Mouse (Mus musculus): ENCODE results near the gene Tdpoz3. TPM values are rescaled to one million over a fixed set of nuclear protein-coding genes. Genes with fewer than 3 reads are reported as not detected.
"Not testable (repeated sequence)": the region's sequence is repeated elsewhere in the genome, so short reads cannot be mapped to it uniquely, and the experiment has no call there.

The Tdpoz3 gene
- not detected in 2 replicates for polyA plus RNA-seq (2015; fragmentation: Nextera tagmentation; extraction: Ambion mirVana)

- not testable (repeated sequence) for H3K36me3 ChIP-seq; ATAC-seq (ENCODE audit: low read depth); H3K27ac ChIP-seq (replicated peaks); H3K4me2 ChIP-seq; H3K9ac ChIP-seq; H3K4me1 ChIP-seq (replicated peaks); H3K27me3 ChIP-seq; H3K4me3 ChIP-seq; H3K9me3 ChIP-seq
- WGBS, result 77% methylated on average over 1 of the region's 1 CpGs
Measured at GRCm38 (mm10) chr3:93825720-93826119, at the start of gene Tdpoz3. Gene Tdpoz3 (plus strand): TSS chr3:93826020.

- H3K27ac ChIP-seq (replicated peaks); H3K4me1 ChIP-seq (replicated peaks); ATAC-seq (ENCODE audit: low read depth): not testable (repeated sequence)
Measured at GRCm38 (mm10) chr3:93796098-93796497, 29.7 kb upstream of the Tdpoz3 start, which contains the start of gene Tdpoz4. Gene Tdpoz4 (plus strand): TSS chr3:93796398.

GRCm38 (mm10) chr3:93813341-93813740, 12.5 kb upstream of the Tdpoz3 start:
- not testable (repeated sequence) for H3K9me3 ChIP-seq; H3K36me3 ChIP-seq; H3K27ac ChIP-seq (replicated peaks); H3K4me2 ChIP-seq; H3K4me3 ChIP-seq; H3K9ac ChIP-seq; H3K27me3 ChIP-seq; ATAC-seq (ENCODE audit: low read depth); H3K4me1 ChIP-seq (replicated peaks)

More at GRCm38 (mm10) chr3:93796098-93796497, 29.7 kb upstream of the Tdpoz3 start, which contains the start of gene Tdpoz4:
- H3K36me3 ChIP-seq, H3K9ac ChIP-seq, H3K9me3 ChIP-seq, H3K4me3 ChIP-seq, H3K27me3 ChIP-seq, H3K4me2 ChIP-seq: not testable (repeated sequence)

GRCm38 (mm10) chr3:93858957-93859356, 33.1 kb downstream of the Tdpoz3 start:
- not testable (repeated sequence) for H3K4me2 ChIP-seq; H3K9ac ChIP-seq; H3K4me1 ChIP-seq (replicated peaks); H3K36me3 ChIP-seq; H3K27me3 ChIP-seq; H3K4me3 ChIP-seq; H3K9me3 ChIP-seq; H3K27ac ChIP-seq (replicated peaks); ATAC-seq (ENCODE audit: low read depth)
- WGBS, result 71% methylated on average over 8 of the region's 8 CpGs

- not testable (repeated sequence) for H3K4me3 ChIP-seq; H3K9me3 ChIP-seq; H3K4me2 ChIP-seq; H3K36me3 ChIP-seq; H3K4me1 ChIP-seq (replicated peaks); ATAC-seq (ENCODE audit: low read depth); H3K9ac ChIP-seq; H3K27ac ChIP-seq (replicated peaks); H3K27me3 ChIP-seq
- WGBS, result 92% methylated on average over 8 of the region's 8 CpGs
Measured at GRCm38 (mm10) chr3:93870635-93871034, 44.8 kb downstream of the Tdpoz3 start.

Other genes with a start within 250 kb of the Tdpoz3 start
- not detected in 2 replicates for gene Tdpoz2, start 173.3 kb upstream of the Tdpoz3 start, polyA plus RNA-seq (2015; fragmentation: Nextera tagmentation; extraction: Ambion mirVana)
- not detected in 2 replicates for gene Tdpoz1, start 149.7 kb upstream of the Tdpoz3 start, polyA plus RNA-seq (2015; fragmentation: Nextera tagmentation; extraction: Ambion mirVana)
- gene Gm37596, start 132.9 kb upstream of the Tdpoz3 start, polyA plus RNA-seq (2015; fragmentation: Nextera tagmentation; extraction: Ambion mirVana), result not detected in 2 replicates
- gene Gm5773, start 53.0 kb upstream of the Tdpoz3 start, polyA plus RNA-seq (2015; fragmentation: Nextera tagmentation; extraction: Ambion mirVana), result not detected in 2 replicates
- gene Tdpoz4, start 29.6 kb upstream of the Tdpoz3 start, polyA plus RNA-seq (2015; fragmentation: Nextera tagmentation; extraction: Ambion mirVana), result not detected in 2 replicates
- gene Gm9117, start 117.5 kb downstream of the Tdpoz3 start, polyA plus RNA-seq (2015; fragmentation: Nextera tagmentation; extraction: Ambion mirVana), result not detected in 2 replicates
- gene Tdpoz5, start 135.3 kb downstream of the Tdpoz3 start, polyA plus RNA-seq (2015; fragmentation: Nextera tagmentation; extraction: Ambion mirVana), result not detected in 2 replicates
- gene Gm9125, start 228.9 kb downstream of the Tdpoz3 start, polyA plus RNA-seq (2015; fragmentation: Nextera tagmentation; extraction: Ambion mirVana), result not detected in 2 replicates
- gene Gm10697, start 246.6 kb downstream of the Tdpoz3 start, polyA plus RNA-seq (2015; fragmentation: Nextera tagmentation; extraction: Ambion mirVana), result not detected in 2 replicates

Data from neural tube, embryonic 13.5 days (tissue).